Mouse (Mus musculus) right cerebral cortex, postnatal 36 days (tissue): ENCODE measurements around the gene Fbxo40.

Experiments
- DNase-seq, 2 experiments: peaks; one replicate each; pipeline ENCODE4 v3.0.0; 2022; ENCODE audit warnings: low spot score in 2 of 2, mixed read lengths in 1 of 2

The Fbxo40 gene

GRCm38 (mm10) chr16:36921980-36922379 is 68.3 kb downstream of the Fbxo40 start:
- DNase-seq: no peak

GRCm38 (mm10) chr16:36921067-36921613 is 69.1 kb downstream of the Fbxo40 start:
- DNase-seq: no peak

GRCm38 (mm10) chr16:36920410-36920809 is 69.9 kb downstream of the Fbxo40 start:
- no peak for DNase-seq

DNA sequence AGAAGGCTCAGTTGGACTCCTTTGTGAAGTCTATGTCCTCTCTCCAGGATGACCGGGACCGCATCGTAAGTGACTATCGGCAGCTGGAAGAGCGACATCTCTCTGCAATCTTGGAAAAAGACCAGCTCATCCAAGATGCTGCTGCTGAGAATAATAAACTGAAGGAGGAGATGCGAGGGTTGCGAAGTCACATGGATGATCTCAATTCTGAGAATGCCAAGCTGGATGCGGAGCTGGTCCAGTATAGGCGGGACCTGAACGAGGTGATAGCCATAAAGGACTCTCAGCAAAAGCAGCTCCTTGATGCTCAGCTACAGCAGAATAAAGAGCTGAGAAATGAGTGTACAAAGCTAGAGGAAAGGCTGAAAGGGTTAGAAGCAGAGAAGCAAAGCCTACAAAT is 71.8 kb downstream of the Fbxo40 start:
- no peak for DNase-seq

DNA sequence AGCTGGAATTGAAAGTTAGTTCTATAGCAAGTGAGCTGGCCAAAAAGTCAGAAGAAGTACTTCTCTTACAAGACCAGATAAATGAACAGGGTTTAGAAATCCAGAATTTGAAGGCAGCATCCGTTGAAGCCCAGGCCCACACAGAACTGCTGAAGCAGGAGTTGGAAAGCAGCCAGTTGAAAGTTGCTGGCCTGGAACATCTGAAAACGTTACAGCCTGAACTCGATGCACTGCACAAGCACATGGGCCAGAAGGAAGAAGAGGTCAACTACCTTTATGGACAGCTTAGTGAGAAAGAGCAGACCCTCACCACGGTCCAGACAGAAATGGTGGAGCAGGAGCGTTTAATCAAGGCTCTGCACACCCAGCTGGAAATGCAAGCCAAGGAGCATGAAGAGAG is 76.1 kb downstream of the Fbxo40 start:
- DNase-seq: no peak
